Mouse (Mus musculus) hindbrain, embryonic 15.5 days (tissue): Measurements from ENCODE around the gene Metap1d. TPM values are rescaled to one million over a fixed set of nuclear protein-coding genes. Genes with fewer than 3 reads are reported as not detected.

Experiments used
- ATAC-seq: fragments of 200-750 bp; cut with Nextera tagmentation; 2 replicates; pipeline ENCODE4 v1.8.0; 2017; ENCODE audit warnings: low read depth, moderate number of reproducible peaks, moderate TSS enrichment; ENCODE audit not compliant: low FRiP score
- H3K27ac ChIP-seq: fragments of 300-500 bp; sonication (generic); replicated peaks from 2 replicates; pipeline ENCODE4 v1.5.1; 2015; ENCODE audit warnings: mild to moderate bottlenecking, inconsistent platforms
- H3K27me3 ChIP-seq: fragments of 300-500 bp; sonication (generic); 2 replicates; pipeline ENCODE4 v1.6.1; 2015; ENCODE audit warnings: control low read depth, inconsistent platforms
- H3K36me3 ChIP-seq: fragments of 300-500 bp; sonication (generic); 2 replicates; pipeline ENCODE4 v1.6.1; 2015; ENCODE audit warnings: control low read depth, inconsistent platforms
- H3K4me1 ChIP-seq: fragments of 300-500 bp; sonication (generic); replicated peaks from 2 replicates; pipeline ENCODE4 v1.6.1; 2015; ENCODE audit warnings: control low read depth, inconsistent platforms
- H3K4me2 ChIP-seq: fragments of 300-500 bp; sonication (generic); 2 replicates; pipeline ENCODE4 v1.6.1; 2015; ENCODE audit warnings: moderate library complexity, mild to moderate bottlenecking, inconsistent platforms
- H3K4me3 ChIP-seq: fragments of 300-500 bp; sonication (generic); 2 replicates; pipeline ENCODE4 v1.5.1; 2015; ENCODE audit warnings: mild to moderate bottlenecking, inconsistent platforms
- H3K9ac ChIP-seq: fragments of 300-500 bp; sonication (generic); 2 replicates; pipeline ENCODE4 v1.6.1; 2015; ENCODE audit warnings: inconsistent platforms
- H3K9me3 ChIP-seq: fragments of 300-500 bp; sonication (generic); 2 replicates; pipeline ENCODE4 v1.6.1; 2016; ENCODE audit warnings: control low read depth, inconsistent platforms
- WGBS: fragments of 180-500 bp; shearing (Covaris S2); methylation state at CpG from one replicate; pipeline ENCODE4 v1.1.7; 2015; 5-methylcytosine and 5-hydroxymethylcytosine counted together
- polyA plus RNA-seq: library from polyadenylated mRNA; unstranded; fragments of >200 nt; fragmentation: Nextera tagmentation; extraction: Ambion mirVana; gene quantifications from 2 replicates; pipeline ENCODE4 v1.2.1, GENCODE M21; 2015

The Metap1d gene
- polyA plus RNA-seq, 1 experiment from 2014 or later: 29.0 TPM

GRCm38 (mm10) chr2:71542816-71543301 lies 89.8 kb downstream of the Metap1d start:
- Histone ChIP-seq H3K9me3 (no peaks in the 10 kb centered on the region), H3K4me2 (peak overlapping the region; percentile 27), H3K9ac (no peak overlapping the region), H3K36me3 (no peaks in the 10 kb centered on the region), H3K4me3 (0 out of 2 replicates have a peak overlapping the region, but pooled peaks have one; percentile 11), H3K27me3 (peaks cover 59% of the 10 kb centered on the region), H3K27ac (no peak overlapping the region), H3K4me1 (peaks cover 29% of the 10 kb centered on the region)
- ATAC-seq: no peak
- under 1% methylated on average over 30 of the region's 30 CpGs for WGBS

GRCm38 (mm10) chr2:71543531-71543930 lies 90.5 kb downstream of the Metap1d start:
- H3K9ac ChIP-seq: no peak overlapping the region
- H3K9me3 ChIP-seq: no peaks in the 10 kb centered on the region
- no peak overlapping the region for H3K4me2 ChIP-seq
- H3K36me3 ChIP-seq: no peaks in the 10 kb centered on the region
- peaks cover 29% of the 10 kb centered on the region for H3K4me1 ChIP-seq
- H3K4me3 ChIP-seq: no peak overlapping the region
- WGBS: 2% methylated on average over 9 of the region's 9 CpGs
- peaks cover 61% of the 10 kb centered on the region for H3K27me3 ChIP-seq
- ATAC-seq: no peak
- H3K27ac ChIP-seq: no peak overlapping the region

DNA sequence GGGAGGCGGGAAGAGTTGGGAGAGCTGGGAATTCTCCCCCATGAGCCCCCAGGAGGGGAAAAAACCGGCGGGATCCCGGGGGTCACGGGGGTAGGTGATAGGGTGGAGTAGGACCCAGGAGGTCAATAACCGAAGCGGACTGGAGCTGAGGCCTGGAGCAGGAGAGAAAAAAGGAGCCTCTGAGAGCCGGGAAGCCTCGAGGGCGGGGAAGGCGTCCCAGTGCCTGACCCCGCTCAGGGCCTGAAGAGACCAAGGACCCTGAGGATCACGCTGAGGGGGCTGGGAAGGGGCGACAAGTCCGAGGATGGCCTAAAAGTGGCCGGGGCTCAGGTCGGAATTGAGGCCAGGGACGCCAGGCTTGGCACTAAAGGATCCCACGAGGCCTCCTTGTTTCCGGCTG lies 90.9 kb downstream of the Metap1d start:
- no peaks in the 10 kb centered on the region for H3K36me3 ChIP-seq
- H3K9ac ChIP-seq: no peak overlapping the region
- peaks cover 29% of the 10 kb centered on the region for H3K4me1 ChIP-seq
- H3K27ac ChIP-seq: no peak overlapping the region
- no peak overlapping the region for H3K4me3 ChIP-seq
- no peak overlapping the region for H3K4me2 ChIP-seq
- ATAC-seq: no peak
- H3K9me3 ChIP-seq: no peaks in the 10 kb centered on the region
- peaks cover 61% of the 10 kb centered on the region for H3K27me3 ChIP-seq
- WGBS: 2% methylated on average over 20 of the region's 20 CpGs

DNA sequence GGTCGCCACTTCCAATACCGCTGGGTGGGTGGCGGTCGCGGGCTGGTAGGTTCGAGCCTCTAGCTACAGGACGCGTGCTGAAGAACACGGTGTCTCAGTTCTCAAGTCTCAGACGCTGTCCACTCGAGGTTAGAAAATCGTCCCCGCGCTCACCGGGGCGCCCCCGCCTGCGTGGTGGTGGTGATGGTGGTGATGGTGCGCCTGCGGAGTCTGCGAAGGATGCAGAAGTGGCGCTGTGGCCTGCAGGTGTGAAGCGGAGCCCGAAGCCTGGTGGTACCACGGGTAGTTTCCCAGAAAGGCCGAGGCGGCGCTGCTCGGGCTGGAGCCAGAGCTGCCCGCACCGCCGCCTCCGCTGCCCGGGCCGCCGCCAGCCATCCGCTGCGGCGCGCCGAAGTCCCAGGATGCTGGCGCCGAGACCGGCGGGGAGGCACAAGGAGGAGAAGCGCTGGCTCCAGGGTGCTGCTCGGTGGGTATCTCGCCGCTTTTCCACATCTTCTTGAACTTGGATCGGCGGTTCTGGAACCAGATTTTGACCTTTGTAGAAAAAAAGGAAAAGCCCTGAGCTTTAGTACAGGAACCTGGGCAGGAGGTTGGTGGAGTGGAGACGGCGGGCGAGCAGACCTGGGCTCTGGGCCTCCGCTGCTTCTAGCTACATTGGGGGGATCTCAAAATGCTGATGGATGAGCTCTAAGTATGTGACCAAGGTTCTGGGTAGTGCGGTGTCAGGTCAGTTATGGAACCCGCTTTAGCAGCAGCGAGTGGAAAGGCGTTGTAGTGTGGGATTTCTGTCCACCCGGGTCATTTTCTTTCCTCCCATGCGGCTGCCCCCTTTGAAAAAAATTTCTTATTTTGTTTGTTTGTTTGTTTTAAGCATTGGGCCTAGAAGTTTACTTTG lies 91.6 kb downstream of the Metap1d start:
- H3K9me3 ChIP-seq: no peaks in the 10 kb centered on the region
- ATAC-seq: no peak
- 1% methylated on average over 61 of the region's 61 CpGs for WGBS
- H3K9ac ChIP-seq: no peak overlapping the region
- peaks cover 62% of the 10 kb centered on the region for H3K27me3 ChIP-seq
- H3K36me3 ChIP-seq: no peaks in the 10 kb centered on the region
- peak overlapping the region; percentile 8; the same call in 1 of the 2 replicates for H3K4me3 ChIP-seq
- peak overlapping the region; percentile 8; the same call in 1 of the 2 replicates for H3K4me2 ChIP-seq
- H3K27ac ChIP-seq: no peak overlapping the region
- peaks cover 29% of the 10 kb centered on the region for H3K4me1 ChIP-seq

GRCm38 (mm10) chr2:71545401-71545881 lies 92.4 kb downstream of the Metap1d start:
- H3K4me1 ChIP-seq: peaks cover 29% of the 10 kb centered on the region
- H3K4me2 ChIP-seq: peak overlapping the region; percentile 86
- 1% methylated on average over 30 of the region's 32 CpGs for WGBS
- peak overlapping the region; percentile 44 for H3K4me3 ChIP-seq
- no peaks in the 10 kb centered on the region for H3K36me3 ChIP-seq
- ATAC-seq: peak; percentile 40; the same call in 1 of the 2 replicates
- no peaks in the 10 kb centered on the region for H3K9me3 ChIP-seq
- H3K9ac ChIP-seq: no peak overlapping the region
- H3K27me3 ChIP-seq: peaks cover 65% of the 10 kb centered on the region
- H3K27ac ChIP-seq: no peak overlapping the region

GRCm38 (mm10) chr2:71545882-71546639 lies 93.0 kb downstream of the Metap1d start:
- H3K36me3 ChIP-seq: no peaks in the 10 kb centered on the region
- peak; percentile 63 for ATAC-seq
- H3K4me1 ChIP-seq: peaks cover 26% of the 10 kb centered on the region
- no peak overlapping the region for H3K27ac ChIP-seq
- H3K4me3 ChIP-seq: peak overlapping the region; percentile 44
- peaks cover 68% of the 10 kb centered on the region for H3K27me3 ChIP-seq
- WGBS: under 1% methylated on average over 58 of the region's 59 CpGs
- peak overlapping the region; percentile 86 for H3K4me2 ChIP-seq
- no peaks in the 10 kb centered on the region for H3K9me3 ChIP-seq
- H3K9ac ChIP-seq: no peak overlapping the region

GRCm38 (mm10) chr2:71546640-71547071 lies 93.6 kb downstream of the Metap1d start, which contains the start of gene Dlx2:
Gene Dlx2 (minus strand): TSS chr2:71546754.
- Histone ChIP-seq H3K27ac (no peak within 1 kb of the TSS), H3K36me3 (no peaks in the 10 kb centered on the region), H3K4me3 (peak within 1 kb of the TSS; percentile 44), H3K9ac (no peak within 1 kb of the TSS), H3K4me2 (peak within 1 kb of the TSS; percentile 86), H3K4me1 (peaks cover 24% of the 10 kb centered on the region), H3K27me3 (peaks cover 69% of the 10 kb centered on the region), H3K9me3 (no peaks in the 10 kb centered on the region)
- peak; percentile 44; the same call in 1 of the 2 replicates for ATAC-seq
- WGBS: 0% methylated on average over 37 of the region's 37 CpGs

- H3K36me3 ChIP-seq: no peaks in the 10 kb centered on the region
- H3K9me3 ChIP-seq: no peaks in the 10 kb centered on the region
- 3% methylated on average over 8 of the region's 8 CpGs for WGBS
- H3K27me3 ChIP-seq: peaks cover 70% of the 10 kb centered on the region
- ATAC-seq: no peak
- no peak overlapping the region for H3K27ac ChIP-seq
- H3K4me3 ChIP-seq: no peak overlapping the region
- peaks cover 25% of the 10 kb centered on the region for H3K4me1 ChIP-seq
- no peak overlapping the region for H3K4me2 ChIP-seq
- H3K9ac ChIP-seq: no peak overlapping the region
These were observed 94.8 kb downstream of the Metap1d start for GRCm38 (mm10) chr2:71547829-71548228.

DNA sequence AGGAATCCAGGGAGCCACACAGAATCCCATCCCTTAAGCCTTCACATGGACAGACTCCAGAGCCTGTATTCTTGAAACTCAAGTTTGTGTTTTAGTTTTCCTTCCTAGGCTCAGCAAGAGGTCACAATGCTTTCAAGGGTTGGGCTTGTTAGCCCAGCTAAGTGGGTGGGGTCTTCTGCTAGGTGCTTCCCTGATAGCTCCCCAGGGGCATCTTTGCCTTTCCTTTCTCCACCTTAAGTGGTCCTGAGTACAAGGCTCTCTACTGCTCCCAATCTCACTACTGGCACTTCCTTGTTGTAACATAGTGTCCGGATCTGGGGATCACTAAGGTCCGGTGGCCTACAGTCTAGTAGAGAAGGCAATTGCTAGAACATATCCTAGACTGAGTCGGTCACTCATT lies 97.3 kb downstream of the Metap1d start:
- H3K9me3 ChIP-seq: no peaks in the 10 kb centered on the region
- no peak overlapping the region for H3K4me2 ChIP-seq
- H3K27ac ChIP-seq: no peak overlapping the region
- no peaks in the 10 kb centered on the region for H3K36me3 ChIP-seq
- no peak overlapping the region for H3K4me3 ChIP-seq
- 22% methylated on average over 3 of the region's 3 CpGs for WGBS
- H3K27me3 ChIP-seq: peaks cover 72% of the 10 kb centered on the region
- H3K9ac ChIP-seq: no peak overlapping the region
- H3K4me1 ChIP-seq: peaks cover 16% of the 10 kb centered on the region
- ATAC-seq: no peak

DNA sequence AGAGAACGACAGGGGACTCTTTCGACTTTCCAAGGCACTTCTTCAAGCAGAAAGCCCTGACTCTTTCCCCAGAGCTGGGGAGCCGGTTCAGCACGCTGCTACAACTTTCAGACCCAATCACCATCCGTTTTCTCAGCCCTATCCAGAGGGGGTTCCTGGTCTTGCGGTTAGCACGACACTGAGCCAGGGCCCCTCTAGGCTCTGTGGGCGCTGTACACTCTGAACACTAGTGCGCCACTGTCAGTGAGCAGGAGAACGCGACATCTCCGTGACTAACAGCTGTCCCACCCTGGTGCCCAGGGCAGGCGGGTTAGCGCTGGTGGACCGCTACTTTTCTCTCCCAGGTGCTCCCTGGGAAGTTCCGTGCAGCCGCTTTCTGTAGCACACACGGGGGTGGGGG lies 98.6 kb downstream of the Metap1d start:
- WGBS: 2% methylated on average over 18 of the region's 18 CpGs
- Histone ChIP-seq H3K4me2 (no peak overlapping the region), H3K27me3 (peaks cover 64% of the 10 kb centered on the region), H3K9ac (no peak overlapping the region), H3K36me3 (no peaks in the 10 kb centered on the region), H3K4me1 (peaks cover 5% of the 10 kb centered on the region), H3K4me3 (no peak overlapping the region), H3K9me3 (no peaks in the 10 kb centered on the region), H3K27ac (no peak overlapping the region)
- ATAC-seq: no peak

DNA sequence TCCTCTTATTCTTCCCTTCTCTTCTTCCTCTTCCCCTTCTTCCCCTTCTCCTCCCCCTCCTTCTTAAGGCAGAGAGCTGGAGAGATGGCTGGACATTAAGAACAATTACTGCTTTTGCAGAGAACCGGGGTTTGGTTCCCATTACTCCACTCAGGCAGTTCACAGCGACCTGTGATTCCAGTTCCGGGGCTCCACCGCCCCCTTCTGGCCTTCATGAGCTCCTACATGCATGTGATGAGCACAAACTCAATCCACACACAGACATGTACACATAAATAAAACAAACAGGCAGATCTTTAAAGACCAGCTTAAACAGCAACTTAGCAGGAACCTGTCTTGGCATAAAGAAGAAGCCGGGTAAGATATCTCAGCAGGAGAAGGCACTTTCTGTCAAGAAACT lies 103.0 kb downstream of the Metap1d start:
- 73% methylated on average over 5 of the region's 5 CpGs for WGBS
- no peak for ATAC-seq
- Histone ChIP-seq H3K4me3 (no peak overlapping the region), H3K9ac (no peak overlapping the region), H3K36me3 (no peaks in the 10 kb centered on the region), H3K9me3 (no peaks in the 10 kb centered on the region), H3K4me2 (no peak overlapping the region), H3K27ac (no peak overlapping the region), H3K4me1 (0 out of 2 replicates have a peak, but pooled peaks cover 2% of the 10 kb centered on the region), H3K27me3 (peaks cover 31% of the 10 kb centered on the region)
